Mouse (Mus musculus): ENCODE measurements around the gene Alkbh1.

Alkbh1 gene

DNA sequence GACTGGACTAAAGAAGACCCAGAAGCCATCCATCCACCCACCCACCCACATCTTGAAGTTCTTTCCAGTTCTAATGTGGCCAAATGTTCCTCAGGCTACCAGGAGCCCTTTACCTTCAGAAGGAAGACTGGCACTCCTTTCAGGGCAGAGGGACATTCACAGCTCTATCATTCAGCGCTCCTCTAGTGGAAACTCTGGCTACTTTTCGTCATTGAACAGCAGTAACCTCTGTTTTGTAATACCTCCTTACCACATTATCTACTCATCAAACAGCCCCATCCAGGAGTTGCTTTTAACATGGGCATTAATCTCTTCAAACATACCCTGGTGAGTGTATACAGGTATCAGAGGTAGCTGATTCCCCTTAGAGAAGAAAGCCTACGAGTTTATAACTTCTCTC is 58.8 kb downstream of the Alkbh1 start:
- DNase-seq (ENCODE audit: inconsistent ontology term): no peak

DNA sequence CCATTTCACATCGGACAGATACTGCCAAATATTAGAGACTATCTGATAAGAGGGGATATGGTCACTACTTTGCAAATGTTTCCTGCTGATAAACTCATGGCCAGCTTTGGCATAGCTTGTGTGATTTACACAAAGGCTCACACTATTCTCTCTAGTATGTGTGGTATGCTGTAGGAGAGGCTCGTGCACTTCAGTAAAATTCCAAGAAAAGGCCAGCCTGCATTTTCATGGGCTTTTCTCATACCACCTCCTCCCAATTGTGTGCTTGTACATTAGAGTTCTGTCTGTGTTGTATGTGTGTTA is 62.5 kb downstream of the Alkbh1 start:
- peak; percentile 43 for DNase-seq (ENCODE audit: inconsistent ontology term)

GRCm38 (mm10) chr12:87380586-87381379 is 63.0 kb downstream of the Alkbh1 start:
- no peak for DNase-seq (ENCODE audit: inconsistent ontology term)

DNA sequence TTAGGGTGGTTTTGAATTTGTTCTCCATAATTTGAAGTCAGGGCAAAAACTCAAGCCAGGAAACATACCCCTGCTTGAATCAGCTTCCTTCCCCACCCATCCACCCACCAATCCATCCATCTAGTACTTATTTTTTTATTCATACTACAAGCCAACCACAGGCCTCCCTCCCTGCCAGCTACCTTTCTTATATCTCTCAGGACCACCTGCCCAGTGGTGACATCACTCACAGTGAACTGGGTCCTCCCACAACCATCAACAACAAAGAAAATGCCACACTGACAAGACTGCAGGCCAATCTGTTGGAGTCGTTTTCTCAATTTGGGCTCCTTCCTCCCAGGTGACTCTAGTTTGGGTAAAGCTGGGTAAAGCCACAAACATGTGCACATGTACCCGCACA is 64.3 kb downstream of the Alkbh1 start:
- no peak for DNase-seq (ENCODE audit: inconsistent ontology term)

All from Muller cell, postnatal 12 days (primary cell).